Mouse (Mus musculus): ENCODE measurements around the gene Wdr70.

Gene Wdr70

DNA sequence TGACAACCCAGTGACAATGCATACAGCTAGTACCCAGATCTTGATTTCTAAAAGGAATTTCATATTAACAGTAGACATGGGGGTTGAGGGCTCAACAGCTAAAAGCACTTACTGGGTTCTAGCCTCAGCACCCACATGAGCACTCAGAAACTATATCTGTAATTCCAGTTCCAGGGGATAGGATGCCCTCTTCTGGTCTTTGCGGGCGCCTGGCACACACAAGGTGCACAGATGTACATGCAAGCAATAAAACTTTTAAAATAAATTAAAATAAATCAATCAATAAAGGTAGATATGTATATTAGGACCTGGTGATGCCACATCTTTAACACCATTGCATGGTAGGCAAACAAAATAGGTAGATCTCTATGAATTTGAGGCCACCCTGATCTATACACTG lies 71.5 kb downstream of the Wdr70 start:
- no peak for DNase-seq

DNA sequence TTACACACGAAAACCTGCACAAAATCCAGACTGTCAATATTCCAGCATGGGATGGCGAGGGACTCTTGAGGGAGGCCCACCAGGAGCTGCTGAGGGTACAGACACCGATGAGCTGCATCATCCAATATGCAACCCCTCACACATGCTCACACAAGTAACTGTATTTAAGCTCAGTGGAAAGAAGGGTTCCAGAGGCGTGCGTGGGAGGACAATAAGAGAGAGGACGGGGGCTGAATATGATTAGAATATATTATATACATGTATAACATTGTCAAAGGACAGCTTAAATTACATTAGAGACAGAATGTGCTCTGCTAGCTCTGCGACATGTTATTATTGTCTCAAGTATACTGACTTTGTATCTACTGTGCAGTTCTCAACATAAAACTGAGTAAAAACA lies 87.6 kb downstream of the Wdr70 start:
- DNase-seq = no peak

DNA sequence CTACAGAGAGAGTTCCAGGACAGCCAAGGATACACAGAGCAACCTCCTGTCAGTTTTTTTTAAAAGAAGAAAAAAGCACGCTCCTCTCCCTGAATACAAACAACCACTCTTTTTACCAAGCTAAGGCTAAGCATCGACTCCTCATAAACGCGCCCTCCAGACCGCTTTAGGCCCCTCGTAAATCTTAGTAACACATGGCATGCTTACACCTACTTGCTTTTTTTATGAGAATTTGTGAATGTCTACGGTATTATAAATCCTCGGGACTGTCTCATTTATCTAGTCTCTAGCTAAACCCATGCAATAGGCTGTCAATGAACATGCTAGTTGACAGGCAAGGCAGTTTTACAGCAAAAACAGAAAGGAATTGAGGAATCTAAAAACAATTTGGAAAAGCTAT lies 91.6 kb downstream of the Wdr70 start:
- no peak for DNase-seq

DNA sequence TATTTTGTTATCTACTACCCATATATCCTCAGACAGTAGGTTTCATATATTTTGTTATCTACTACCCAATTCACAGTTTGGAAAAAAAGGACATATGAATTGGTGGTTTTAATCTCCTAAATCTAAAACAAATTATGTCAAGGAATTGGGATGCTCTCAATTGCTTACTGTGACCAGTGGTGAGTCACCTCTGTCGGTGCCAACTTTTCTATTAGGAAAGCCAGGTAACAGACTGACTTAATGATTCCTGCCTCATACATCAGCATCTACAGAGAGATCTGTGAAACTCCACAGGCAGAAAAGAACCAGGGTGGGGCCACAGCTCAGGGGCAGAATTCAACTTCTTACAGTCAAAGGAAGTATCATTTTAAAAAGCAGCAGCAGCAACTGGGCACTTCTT lies 93.0 kb downstream of the Wdr70 start:
- no peak for DNase-seq

DNA sequence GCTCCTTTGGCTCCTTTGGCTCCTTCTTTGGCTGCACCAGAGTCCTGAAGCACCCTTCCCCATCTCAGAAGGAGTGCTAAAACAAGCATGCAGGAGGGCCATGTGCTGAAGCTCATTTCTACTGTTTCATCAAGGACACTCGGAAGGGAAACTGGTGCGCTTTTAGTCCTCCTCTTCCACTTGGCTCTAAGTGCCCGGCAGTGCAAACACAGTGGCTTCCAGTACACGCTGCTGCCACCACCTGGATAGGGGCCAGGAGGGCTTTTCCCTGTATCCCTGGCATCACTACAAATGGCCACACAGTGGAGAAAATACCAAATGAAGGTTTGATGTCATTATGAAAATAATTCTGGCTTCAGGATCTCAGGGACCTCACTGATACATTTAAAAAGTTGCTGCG lies 93.5 kb downstream of the Wdr70 start:
- no peak for DNase-seq

DNA sequence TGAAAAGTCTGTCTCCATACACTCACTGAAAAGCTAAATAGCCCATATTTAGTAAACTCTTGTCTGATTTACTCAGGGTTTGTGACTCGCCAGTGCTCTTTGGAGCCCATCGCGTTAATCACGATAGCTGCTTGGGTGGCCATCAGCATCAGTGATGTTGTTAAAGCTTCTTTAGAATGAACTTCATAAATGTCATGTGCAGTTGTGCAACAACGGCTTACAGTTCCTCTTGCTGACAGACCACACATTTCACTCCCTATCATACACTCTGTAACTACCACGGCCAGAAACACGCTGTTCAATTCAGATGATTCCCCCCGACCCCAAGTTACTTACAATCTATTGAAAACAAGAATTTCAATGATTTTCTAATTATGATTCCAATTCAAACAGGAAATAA lies 95.2 kb downstream of the Wdr70 start:
- DNase-seq = no peak

DNA sequence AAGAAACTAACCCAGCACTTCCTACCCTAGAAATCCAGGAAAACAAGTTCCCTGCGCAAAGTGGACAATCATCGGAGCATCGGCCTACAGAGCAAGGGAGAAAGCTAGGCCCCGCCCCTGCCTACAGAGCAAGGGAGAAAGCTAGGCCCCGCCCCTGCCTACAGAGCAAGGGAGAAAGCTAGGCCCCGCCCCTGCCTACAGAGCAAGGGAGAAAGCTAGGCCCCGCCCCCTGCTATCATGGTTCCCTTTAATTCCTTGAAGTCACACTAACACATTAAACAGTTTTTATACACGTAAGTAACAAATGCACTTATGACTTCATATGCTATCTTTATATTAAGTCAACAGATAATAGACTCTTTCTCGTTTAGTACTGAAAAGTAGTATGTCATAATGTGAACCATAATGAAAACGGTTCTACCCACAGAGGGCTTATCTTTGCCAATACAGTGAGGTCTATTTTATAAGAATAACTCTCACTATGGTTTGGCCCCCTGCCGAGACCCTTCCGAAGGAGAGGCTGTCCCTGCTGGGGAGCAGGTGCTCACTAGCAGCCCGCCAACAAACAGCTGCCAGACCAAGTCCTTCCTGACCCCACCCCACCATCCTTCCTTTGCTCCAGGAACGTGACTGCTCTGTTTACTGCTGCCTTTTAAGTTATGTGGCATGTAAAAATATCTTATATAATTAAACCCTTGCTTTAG lies 100.0 kb downstream of the Wdr70 start:
- no peak for DNase-seq

DNA sequence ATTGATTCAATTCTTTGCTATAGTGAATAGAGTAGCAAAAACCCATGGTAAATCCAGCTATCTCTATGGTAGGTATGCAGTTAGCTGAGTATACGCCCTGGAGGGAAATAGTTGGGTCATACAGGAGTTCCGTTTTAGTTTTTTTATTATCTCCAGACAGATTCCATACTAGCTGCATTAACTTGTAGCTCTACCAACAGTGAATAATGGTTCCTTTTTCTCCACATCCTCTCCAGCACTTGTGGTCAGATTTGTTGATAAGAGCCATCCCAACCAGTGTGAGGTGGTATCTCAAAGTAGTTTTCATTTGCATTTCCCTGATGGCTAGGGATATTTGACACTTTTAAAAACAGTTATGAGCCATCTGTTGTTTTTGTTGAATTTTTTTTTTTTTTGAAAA lies 100.9 kb downstream of the Wdr70 start:
- DNase-seq = no peak

DNA sequence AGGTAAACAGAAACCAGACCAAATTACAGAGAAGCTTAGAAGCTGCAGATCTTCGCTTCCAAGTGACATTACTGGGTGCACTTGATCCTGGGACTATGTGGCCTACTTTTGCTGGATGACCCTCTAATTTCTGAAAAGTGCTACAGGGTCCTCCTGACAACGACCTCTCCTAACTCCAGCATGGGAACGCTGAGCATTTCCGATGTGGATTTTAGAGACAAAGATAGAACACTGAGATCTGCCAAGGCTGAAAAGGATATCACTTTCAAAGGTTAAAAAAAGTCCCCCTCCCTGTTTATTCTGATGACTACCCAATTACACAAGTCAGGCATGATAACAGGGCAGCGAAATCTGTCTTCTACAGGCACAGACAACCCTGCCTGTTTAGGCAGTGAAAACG lies 105.3 kb downstream of the Wdr70 start:
- DNase-seq = no peak

DNA sequence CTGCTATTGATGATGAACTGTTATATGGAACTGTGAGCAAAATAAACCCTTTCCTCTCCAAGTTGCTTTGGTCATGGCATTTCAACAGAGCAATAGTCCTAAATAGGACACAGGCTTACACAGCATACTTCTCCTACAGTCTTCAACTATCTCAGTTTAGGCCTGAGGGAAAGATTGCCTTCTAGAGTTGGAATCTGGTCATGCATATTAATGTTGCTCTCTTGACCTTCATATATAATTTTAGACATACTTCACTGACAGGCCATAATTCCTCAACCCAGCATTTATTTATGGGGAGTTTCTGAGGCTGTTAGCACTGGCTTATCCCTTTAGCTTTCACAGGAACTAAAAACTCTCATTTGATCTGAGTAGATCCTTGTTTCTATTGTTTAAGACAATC lies 108.9 kb downstream of the Wdr70 start:
- no peak for DNase-seq

DNA sequence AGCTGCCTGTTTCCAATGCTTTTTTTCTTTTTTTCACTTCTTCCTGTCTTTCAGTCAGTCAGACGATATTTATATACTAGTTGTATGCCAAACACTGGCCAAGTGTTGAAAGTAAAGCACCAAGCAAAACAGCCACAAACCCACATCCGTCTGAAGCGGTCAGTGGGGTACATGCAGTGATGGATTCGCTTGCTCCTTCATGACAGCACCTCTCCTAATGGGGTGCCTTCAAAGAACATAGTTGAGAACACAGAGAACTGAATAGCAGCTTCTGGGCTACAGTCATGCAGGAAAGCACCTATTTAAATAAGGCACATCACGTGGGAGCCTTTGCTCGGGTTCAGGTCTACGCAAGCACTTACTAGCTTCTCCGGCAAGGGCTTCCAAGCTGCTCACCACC lies 111.6 kb downstream of the Wdr70 start:
- DNase-seq = no peak

DNA sequence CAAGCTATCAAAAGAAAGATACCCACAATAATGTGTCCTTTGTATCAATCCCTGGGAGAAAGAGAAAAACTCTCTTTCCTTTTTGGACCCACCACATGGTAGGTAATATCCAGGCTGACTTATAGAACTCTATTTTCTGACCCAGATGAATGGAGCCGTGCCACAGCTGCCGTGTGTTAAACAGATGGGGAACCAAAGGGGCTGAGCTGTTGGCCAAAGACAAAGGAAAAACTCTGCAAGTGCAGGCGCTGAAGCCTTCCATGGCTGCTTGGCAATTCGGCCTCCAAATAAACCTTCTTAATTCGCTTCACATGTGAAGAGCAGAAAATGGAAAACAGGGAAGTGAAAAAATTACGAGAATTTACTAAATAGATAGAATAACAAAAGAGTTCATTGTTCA lies 112.7 kb downstream of the Wdr70 start:
- DNase-seq = no peak

DNA sequence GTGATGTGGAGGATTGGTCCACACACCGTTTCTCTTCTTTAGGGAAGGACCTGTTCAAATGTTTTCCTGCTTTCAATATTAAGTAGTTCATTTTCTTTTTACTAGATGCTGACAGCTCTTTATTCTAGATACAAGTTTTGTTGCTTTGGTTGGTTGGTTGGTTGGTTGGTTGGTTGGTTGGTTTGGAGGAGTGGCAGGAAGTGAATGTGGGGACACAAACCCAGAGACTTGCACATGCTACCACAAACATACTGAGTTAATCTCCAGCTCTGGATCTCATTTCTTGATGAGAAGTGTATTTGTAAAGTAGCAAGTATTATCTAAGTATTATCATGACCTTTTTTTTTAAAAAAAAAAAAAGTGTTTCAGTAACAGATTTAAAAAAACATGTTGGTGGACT lies 120.4 kb downstream of the Wdr70 start:
- no peak for DNase-seq

DNA sequence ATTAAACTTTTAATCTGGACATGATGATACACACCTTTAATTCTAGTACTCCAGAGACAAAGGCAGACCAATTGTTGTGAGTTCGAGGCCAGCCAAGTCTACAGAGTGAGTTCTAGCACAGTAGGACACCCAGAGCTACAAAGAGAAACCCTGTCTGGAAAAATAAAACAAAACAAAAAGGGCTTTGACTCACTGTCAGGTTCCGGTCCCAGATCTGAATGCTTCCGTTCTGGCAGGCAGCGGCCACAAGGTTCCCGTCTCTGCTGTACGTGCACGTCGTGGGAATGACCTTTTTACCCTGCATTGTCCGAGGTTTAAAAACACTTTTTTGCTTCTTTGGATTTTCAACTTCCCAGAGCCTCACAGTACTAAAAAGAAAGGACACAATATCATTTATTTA lies 122.2 kb downstream of the Wdr70 start:
- peak; percentile 5 to 15 for DNase-seq

DNA sequence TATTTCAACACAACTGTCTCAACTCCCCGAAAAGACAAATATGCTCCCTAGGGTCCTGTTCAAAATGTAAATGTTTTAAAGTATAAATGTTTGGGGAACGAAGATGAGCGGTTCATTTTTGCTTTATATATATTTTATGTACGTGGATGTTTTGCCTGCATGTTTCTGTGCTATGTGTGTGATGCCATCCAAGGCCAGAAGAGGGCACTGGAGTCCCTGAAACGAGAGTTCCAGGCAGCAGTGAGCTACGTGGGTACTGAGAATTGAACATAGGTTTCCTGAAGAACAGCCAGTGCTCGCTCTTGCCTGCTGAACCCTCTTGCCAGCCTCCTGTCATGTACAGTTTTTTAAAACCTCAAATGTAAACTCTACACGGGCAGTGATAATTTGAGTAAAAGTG lies 124.6 kb downstream of the Wdr70 start:
- no peak for DNase-seq

DNA sequence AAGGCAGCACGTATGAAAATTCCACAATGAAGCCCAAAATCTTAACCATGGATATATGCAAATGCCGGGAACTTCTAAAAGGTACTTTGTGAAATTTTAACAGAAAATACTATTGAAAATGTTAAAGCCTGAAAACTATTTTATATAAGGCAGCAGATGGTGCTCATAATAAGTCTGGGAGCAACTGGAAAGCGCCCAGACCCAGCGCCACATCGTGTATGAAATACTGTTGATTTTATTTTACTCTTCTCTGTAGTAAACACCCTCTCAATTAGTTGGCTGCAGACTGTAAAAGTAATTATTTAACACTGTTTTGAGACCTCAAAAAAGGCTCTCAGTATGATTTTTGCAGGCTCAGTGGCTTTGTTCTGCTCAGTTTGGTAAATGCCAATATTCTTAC lies 126.5 kb downstream of the Wdr70 start:
- DNase-seq = no peak

DNA sequence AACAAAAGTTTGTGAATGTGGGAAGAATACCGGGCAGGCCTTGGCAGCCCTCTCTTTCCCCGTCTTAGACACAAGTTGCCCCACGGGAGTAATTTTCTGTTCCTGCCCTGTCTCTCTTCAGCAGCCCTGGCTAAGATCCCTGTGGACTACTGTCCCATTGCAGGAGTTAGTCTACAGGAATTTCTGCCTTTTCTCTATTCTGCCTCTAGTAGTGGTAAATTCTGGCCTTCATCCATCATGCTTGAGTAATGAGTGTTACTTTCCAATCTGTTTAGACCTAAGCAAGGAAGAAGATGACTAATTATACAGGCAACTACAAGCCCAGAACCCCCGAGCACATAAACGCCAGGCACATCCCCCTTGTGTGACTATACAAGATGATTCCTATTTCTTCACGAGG lies 136.2 kb downstream of the Wdr70 start:
- no peak for DNase-seq

DNA sequence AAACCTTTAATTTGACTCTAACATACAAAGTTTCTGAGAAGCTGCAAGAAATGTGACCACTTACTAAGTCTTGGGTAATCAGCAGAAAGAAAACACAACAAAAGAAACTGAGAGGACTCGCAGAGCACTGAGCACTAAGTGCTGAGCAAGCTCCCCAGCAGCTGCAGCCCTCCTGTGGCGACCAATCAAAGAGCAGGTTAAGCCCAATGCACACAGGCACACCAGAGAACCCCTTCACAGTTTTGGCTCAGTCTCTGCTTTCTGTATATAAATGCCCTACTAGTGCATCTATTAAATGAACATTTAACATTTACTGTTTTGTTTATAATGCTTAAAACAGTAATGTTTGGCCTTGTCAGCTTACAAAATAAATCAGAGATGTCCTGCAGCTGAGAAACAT lies 137.5 kb downstream of the Wdr70 start:
- DNase-seq = no peak

DNA sequence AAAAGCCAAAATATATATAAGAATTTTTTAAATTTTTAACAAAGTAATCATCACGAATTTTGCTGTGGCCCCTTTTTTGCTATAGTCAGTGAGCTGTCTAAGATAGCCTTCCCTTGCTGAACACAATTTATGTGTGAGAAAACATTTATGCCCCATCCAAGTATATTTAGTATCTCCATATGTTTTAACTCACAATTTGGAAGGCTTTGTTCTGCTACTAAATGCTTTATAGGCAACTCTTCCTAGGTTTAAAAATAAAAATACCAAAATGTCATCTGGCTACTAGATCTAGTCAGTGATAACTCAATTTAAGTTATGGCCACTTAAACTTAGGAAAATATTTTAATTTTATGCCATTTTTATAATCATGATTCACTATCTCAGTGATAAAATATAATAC lies 142.1 kb downstream of the Wdr70 start:
- no peak for DNase-seq

DNA sequence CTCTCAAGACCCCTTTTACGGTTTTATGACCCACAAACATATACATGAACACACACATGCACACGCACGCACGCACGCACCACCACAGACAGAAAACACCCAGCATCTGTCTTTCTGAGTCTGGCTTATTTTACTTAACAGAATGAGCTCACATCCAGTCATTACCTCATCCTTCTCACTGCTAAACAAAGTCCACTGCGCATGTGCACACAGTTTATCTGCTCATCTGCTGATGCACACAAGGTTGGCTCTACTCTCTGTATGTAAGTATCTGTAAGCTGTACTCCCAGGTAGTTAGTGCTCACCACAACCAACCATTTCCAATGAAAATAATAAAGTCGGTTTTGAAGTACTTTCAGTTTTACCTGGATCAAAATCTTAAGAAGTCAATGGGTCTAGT lies 148.4 kb downstream of the Wdr70 start:
- no peak for DNase-seq

DNA sequence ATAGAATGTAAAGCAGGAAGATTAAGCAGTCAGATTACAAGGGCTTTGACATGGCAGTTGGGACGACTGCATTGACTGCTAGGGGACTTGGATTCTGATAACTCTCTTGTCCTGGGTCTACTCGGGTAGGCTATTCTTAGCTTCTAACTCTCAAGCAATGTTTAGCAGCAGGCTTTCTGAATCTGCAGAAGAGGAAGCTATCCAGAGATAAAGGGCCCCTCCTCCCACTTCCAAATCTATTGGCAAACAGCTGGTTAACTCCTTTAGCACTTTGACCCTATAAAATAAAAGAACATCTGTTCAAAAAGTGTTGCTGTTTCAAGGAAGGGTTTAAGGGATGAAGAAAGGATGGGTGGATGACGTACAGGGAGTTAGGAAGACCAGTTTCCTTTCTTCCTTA lies 157.3 kb downstream of the Wdr70 start:
- DNase-seq = no peak

DNA sequence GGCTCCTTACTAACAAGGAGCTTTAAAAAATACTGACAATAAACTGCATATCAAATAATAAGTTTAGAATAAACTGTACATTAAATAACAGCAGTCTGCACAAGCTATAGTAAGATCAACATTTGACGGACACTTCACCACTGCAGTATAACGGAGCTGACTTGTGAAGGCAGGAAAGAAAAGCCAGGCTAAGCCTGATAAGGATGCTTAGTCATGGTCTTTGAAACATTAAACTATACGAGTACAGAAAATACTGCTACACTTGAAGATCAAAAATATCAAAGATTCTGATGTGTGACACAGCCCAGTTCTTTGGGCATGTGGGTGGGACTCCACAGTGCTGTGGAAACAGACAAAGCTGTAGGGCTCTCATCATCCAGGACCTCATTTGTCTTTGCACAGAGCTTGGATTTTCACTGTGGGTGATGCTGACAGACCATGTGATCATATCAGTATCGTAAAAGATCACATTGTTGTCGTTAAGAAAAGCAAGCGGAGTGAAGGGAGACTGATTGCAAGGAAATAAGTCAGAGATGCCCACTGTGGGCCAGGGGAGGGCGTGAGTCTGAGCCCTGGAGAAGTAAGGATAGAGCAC lies 163.3 kb downstream of the Wdr70 start:
- DNase-seq = no peak

DNA sequence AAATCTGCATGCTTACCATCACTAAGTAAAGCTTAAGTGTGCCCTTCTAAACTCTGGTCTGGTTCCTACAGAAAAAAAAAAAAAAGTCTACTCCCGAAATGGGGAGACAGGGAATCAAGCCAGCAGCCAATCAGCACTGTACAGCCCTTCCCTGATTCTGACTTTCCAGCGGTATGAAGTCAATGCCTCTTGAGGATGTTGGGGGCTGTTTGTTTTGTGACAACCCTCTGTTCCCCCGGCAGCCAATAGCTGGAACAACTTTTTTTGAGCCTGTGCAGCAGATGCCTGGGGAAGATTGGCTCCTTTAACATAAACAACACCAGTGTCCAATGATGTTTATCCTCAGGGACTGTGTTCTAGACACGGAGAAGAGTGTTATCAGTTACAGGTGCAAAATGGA lies 164.4 kb downstream of the Wdr70 start:
- DNase-seq = no peak

DNA sequence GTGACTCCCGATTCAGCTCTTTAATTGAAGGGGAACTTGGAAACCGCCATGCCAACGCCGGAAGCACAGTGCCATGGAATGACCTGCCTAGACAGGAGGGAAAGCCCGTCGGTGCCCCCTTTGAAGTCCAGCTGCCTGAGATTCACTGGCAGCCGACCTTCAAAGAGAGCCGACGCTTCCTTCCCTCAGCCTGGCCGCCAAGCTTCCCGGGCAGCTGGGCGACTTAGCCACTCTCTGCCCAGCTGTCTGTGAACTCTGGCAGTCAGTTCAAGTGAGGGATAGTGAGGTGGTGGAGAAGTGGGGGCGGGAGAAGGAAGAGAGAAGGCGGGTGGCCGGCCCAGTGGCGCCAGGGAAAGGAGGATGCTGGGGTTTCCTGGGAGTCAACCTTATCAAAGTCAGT lies 164.9 kb downstream of the Wdr70 start:
- DNase-seq = no peak

DNA sequence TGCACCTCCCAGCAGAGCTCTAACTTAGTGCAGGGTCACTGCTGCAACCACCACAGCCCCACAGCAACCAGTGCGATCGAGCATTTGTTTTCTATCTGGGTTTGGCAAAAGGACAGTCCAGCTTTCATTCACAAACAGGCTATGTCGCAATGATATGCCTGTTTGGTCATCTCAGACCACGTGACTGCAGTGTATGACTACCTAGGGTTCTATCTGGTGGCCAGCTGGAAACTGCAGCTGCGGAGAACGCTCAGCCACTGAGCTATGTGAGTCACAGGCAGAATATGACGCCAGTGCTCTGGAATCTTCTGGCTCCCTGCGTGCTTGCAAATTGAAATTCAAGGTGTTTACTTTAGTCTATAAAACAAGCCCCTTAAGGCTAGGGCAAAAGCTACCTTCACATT lies 167.4 kb downstream of the Wdr70 start:
- DNase-seq = peak; percentile 19 to 21
